Mouse (Mus musculus) intestine, embryonic 14.5 days (tissue): Measurements from ENCODE around the gene Cab39l. TPM values are rescaled to one million over a fixed set of nuclear protein-coding genes. Genes with fewer than 3 reads are reported as not detected.
A peak's percentile ranks its signal among the peaks of the same experiment; 100 is the strongest.

Source experiments
- ATAC-seq: fragments of 200-750 bp; cut with Nextera tagmentation; replicated peaks from 2 replicates; pipeline ENCODE4 v1.8.0; 2017; ENCODE audit warnings: low read depth, moderate number of reproducible peaks, moderate TSS enrichment, moderate library complexity; ENCODE audit not compliant: low FRiP score, low TSS enrichment
- DNase-seq: peaks from one replicate; pipeline ENCODE4 v3.0.0-alpha.2; 2018; ENCODE audit warnings: low spot score
- H3K27ac ChIP-seq: fragments of 300-500 bp; sonication (generic); 2 replicates; pipeline ENCODE4 v1.5.1; 2014; ENCODE audit warnings: low read depth, mild to moderate bottlenecking, control low read depth
- H3K27me3 ChIP-seq: fragments of 300-500 bp; sonication (generic); replicated peaks from 2 replicates; pipeline ENCODE4 v1.6.1; 2014; ENCODE audit warnings: low read length, control low read depth; ENCODE audit not compliant: control insufficient read depth, insufficient read depth
- H3K36me3 ChIP-seq: fragments of 300-500 bp; sonication (generic); 2 replicates; pipeline ENCODE4 v1.6.1; 2014; ENCODE audit warnings: low read length, control low read depth; ENCODE audit not compliant: control insufficient read depth, insufficient read depth
- H3K4me1 ChIP-seq: fragments of 300-500 bp; sonication (generic); replicated peaks from 2 replicates; pipeline ENCODE4 v1.6.1; 2014; ENCODE audit warnings: low read length, control low read depth, mixed read lengths; ENCODE audit not compliant: control insufficient read depth, insufficient read depth
- H3K4me2 ChIP-seq: fragments of 300-500 bp; sonication (generic); 2 replicates; pipeline ENCODE4 v1.6.1; 2014; ENCODE audit warnings: low read length
- H3K4me3 ChIP-seq: fragments of 300-500 bp; sonication (generic); 2 replicates; pipeline ENCODE4 v1.5.1; 2014; ENCODE audit warnings: low read depth, low read length, control low read depth, mixed read lengths
- H3K9ac ChIP-seq: fragments of 300-500 bp; sonication (generic); 2 replicates; pipeline ENCODE4 v1.6.1; 2014; ENCODE audit warnings: mild to moderate bottlenecking, low read length
- H3K9me3 ChIP-seq: fragments of 300-500 bp; sonication (generic); 2 replicates; pipeline ENCODE4 v1.6.1; 2016; ENCODE audit warnings: low read length, control low read depth; ENCODE audit not compliant: control insufficient read depth
- WGBS: fragments of 180-500 bp; shearing (Covaris S2); extraction: QIAGEN DNeasy Blood & Tissue Kit; methylation state at CpG from one replicate; pipeline ENCODE4 v1.1.7; 2014; 5-methylcytosine and 5-hydroxymethylcytosine counted together
- polyA plus RNA-seq: library from polyadenylated mRNA; unstranded; fragments of >200 nt; fragmentation: Nextera tagmentation; extraction: Ambion mirVana; gene quantifications from 2 replicates; pipeline ENCODE4 v1.2.1, GENCODE M21; 2014

The Cab39l gene
- polyA plus RNA-seq, 1 experiment from 2014 or later, result 36.2 TPM

DNA sequence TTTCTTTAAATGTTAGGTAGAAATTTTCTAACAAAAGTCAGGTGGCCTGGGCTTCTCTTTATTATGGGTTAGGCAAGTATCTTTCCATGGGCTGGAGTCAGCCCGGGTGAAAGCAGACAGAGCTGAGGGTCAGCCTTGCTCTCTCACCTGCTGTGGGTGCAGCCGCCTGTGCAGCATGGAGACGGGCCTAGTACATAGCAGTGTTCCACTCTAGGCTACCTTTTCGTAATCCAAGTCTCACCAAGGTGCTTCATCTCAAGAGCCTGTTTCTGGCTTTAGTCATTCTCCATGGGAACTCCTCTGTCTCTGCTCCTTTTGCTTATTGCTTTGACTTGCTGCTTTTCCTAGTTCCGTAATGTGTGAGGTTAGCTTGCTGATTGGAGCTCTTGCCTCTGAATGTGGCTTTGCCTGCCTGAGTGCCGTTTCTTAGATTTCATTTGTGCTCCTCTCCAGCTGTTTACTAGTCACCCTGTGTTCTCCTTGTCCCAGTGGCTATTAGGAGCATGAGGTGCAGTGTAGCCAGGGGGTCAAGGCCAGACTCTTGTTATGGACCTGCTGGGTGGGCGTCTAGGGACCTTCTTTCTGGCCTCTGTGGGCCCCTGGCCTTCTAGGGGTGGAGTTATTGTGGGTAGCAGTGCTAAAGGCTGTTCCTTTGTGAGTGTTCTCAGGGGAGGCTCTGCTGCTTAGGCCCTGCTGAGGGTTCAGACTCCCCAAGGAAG lies 105.5 kb downstream of the Cab39l start:
- Histone ChIP-seq H3K4me3 (no peak overlapping the region), H3K27me3 (no peaks in the 10 kb centered on the region), H3K9ac (no peak overlapping the region), H3K4me1 (no peaks in the 10 kb centered on the region; the same call in 1 of the 2 replicates), H3K4me2 (no peak overlapping the region), H3K27ac (no peak overlapping the region), H3K9me3 (no peaks in the 10 kb centered on the region), H3K36me3 (no peaks in the 10 kb centered on the region)
- 84% methylated on average over 7 of the region's 7 CpGs for WGBS
- peak; percentile 43 for DNase-seq
- no peak for ATAC-seq

DNA sequence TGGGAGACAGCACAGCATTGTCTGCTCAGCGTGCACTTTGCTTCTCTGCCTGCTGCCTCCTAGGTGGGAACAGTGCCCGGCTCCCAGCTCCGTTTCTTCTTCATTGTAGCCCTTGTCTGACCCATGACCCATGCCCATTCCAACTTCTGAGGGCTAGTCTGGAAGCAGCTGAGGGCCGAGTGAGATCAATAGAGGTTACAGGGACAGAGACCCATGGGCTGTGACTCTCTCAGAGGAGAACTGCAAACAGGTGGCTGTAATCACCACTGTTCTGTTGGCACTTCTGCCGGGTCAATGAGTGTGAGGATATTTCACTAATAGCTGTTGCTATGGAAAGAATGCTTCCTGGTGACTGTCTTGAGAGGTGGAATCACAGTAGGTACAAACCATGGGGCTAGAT lies 106.8 kb downstream of the Cab39l start:
- Histone ChIP-seq H3K4me3 (no peak overlapping the region), H3K27ac (no peak overlapping the region), H3K27me3 (no peaks in the 10 kb centered on the region), H3K4me1 (peaks cover 4% of the 10 kb centered on the region; the same call in 1 of the 2 replicates), H3K36me3 (no peaks in the 10 kb centered on the region), H3K4me2 (no peak overlapping the region), H3K9ac (no peak overlapping the region), H3K9me3 (no peaks in the 10 kb centered on the region)
- no peak for ATAC-seq
- 47% methylated on average over 5 of the region's 5 CpGs for WGBS
- DNase-seq, result no peak

DNA sequence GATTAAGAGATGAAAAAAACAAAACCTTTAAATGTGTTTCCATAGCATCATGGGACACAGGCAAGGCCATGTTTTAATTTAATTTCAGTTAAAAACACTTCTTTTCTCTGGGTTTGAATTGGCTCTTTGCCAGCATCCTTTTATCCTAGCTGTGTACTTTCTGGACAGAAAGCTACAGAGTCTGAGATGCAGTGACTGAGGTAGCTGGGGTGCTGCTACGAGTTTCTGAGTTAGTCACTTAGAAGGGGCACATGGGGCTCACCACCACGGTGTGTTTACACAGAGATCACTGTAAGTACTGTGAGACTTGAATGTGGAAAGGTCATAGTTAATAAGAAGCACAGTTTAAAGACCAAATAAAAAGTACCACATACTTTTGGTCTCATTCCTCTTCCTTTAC lies 107.8 kb downstream of the Cab39l start:
- Histone ChIP-seq H3K27ac (no peak overlapping the region), H3K4me3 (no peak overlapping the region), H3K9me3 (no peaks in the 10 kb centered on the region), H3K27me3 (no peaks in the 10 kb centered on the region), H3K4me2 (no peak overlapping the region), H3K9ac (no peak overlapping the region), H3K36me3 (no peaks in the 10 kb centered on the region), H3K4me1 (peaks cover 4% of the 10 kb centered on the region; the same call in 1 of the 2 replicates)
- 40% methylated on average over 2 of the region's 2 CpGs for WGBS
- DNase-seq, result no peak
- no peak for ATAC-seq

DNA sequence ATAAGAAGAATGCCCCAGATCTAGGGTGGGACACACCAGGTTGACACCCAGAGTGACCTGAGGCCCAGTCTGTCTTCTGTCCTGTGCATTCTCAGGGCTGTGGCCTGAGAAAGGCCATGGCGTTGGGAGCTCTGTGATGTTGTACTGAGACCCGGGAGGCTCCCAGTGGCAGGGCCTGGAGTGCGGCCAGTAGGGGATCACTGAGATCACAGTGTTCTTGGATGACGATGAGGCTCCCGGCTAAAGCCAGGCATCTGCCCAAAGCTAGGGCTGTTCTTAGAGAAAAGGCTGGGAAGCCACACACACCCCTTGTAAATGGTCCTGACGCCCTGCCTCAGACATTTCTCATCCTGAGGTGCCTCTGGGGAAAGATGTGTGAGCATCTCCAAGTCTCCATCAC lies 108.3 kb downstream of the Cab39l start:
- no peak overlapping the region for H3K27ac ChIP-seq
- 77% methylated on average over 6 of the region's 6 CpGs for WGBS

DNA sequence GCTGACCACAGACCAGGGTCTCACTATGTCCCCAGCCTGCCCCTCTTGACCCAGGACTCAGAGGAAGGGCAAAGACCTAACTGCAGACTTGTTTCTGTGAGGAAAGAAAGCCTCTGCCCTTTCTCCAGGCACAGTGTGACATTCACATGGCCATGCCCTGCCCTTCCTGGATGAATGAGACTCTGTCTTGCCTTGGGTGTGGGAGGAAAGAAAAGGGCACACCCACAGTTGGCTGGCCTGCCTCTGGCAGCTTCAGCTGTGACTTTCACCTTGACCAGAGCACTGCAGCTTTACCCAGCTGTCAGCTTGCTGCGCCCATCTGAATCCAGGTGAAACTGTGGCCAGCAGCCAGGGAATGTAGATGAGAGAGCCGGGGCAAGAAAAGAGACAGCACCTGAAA lies 110.1 kb downstream of the Cab39l start:
- H3K4me1 ChIP-seq, result peaks cover 4% of the 10 kb centered on the region; the same call in 1 of the 2 replicates
- no peak overlapping the region for H3K4me2 ChIP-seq
- H3K4me3 ChIP-seq, result no peak overlapping the region
- H3K9me3 ChIP-seq, result no peaks in the 10 kb centered on the region
- WGBS, result 83% methylated on average over 2 of the region's 2 CpGs
- no peak overlapping the region for H3K9ac ChIP-seq
- no peaks in the 10 kb centered on the region for H3K27me3 ChIP-seq
- ATAC-seq (0 out of 2 replicates have a peak, but pooled peaks have one; percentile 6), DNase-seq (no peak)
- H3K36me3 ChIP-seq, result no peaks in the 10 kb centered on the region
- no peak overlapping the region for H3K27ac ChIP-seq

More for the DNA sequence above, 108.3 kb downstream of the Cab39l start:
- no peak overlapping the region for H3K9ac ChIP-seq
- no peaks in the 10 kb centered on the region for H3K36me3 ChIP-seq
- ATAC-seq, result no peak
- no peak overlapping the region for H3K4me3 ChIP-seq
- H3K27me3 ChIP-seq, result no peaks in the 10 kb centered on the region
- no peak overlapping the region for H3K4me2 ChIP-seq
- H3K9me3 ChIP-seq, result no peaks in the 10 kb centered on the region
- DNase-seq, result no peak
- H3K4me1 ChIP-seq, result peaks cover 4% of the 10 kb centered on the region; the same call in 1 of the 2 replicates

DNA sequence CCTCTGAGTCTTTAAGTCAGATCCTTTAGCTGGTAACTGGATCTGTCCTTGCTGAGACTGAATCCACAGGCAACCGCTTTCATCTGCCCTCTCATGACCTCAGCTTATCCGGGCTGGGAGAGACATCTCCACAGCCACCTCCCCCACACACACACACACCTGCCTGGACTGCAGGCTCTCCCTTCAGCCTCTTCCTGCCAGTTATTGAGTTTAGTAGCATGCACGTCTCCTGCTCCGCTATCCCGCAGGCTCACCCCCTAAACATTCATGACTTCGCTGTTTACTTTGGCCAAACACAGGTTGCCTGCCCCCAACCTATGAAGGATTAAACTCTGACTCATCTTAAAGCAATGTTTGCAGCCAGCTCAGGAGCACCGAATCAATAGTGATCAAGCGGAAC lies 111.2 kb downstream of the Cab39l start:
- H3K27ac ChIP-seq, result no peak overlapping the region
- H3K27me3 ChIP-seq, result no peaks in the 10 kb centered on the region
- H3K36me3 ChIP-seq, result no peaks in the 10 kb centered on the region
- no peak overlapping the region for H3K4me2 ChIP-seq
- ATAC-seq, result no peak
- WGBS, result 29% methylated on average over 8 of the region's 8 CpGs
- no peak for DNase-seq
- no peak overlapping the region for H3K4me3 ChIP-seq
- H3K9ac ChIP-seq, result no peak overlapping the region
- no peaks in the 10 kb centered on the region for H3K9me3 ChIP-seq
- peaks cover 4% of the 10 kb centered on the region; the same call in 1 of the 2 replicates for H3K4me1 ChIP-seq

DNA sequence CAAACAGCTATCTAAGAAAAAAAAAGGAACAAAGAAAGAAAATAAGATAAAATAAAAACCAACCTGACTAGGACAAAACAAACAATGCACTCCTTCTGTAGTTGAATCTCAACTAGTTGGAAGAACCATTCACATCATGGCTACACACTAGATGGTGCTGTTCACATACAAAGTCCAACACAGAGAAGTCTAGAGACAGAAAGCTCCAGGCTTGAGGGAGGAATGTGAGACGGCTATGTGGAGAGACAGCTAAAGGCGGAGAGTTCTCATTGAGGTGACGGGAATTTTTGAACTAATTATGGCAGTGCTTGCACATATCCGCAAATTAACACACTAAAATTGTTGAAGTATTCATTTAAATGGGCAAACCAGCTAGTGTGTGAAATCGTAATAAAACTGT lies 113.3 kb downstream of the Cab39l start:
- no peak overlapping the region for H3K9ac ChIP-seq
- ATAC-seq (no peak), DNase-seq (no peak)
- H3K4me3 ChIP-seq, result no peak overlapping the region
- peaks cover 4% of the 10 kb centered on the region; the same call in 1 of the 2 replicates for H3K4me1 ChIP-seq
- WGBS, result 77% methylated on average over 5 of the region's 5 CpGs
- no peak overlapping the region for H3K4me2 ChIP-seq
- no peaks in the 10 kb centered on the region for H3K9me3 ChIP-seq
- H3K36me3 ChIP-seq, result no peaks in the 10 kb centered on the region
- H3K27ac ChIP-seq, result no peak overlapping the region
- H3K27me3 ChIP-seq, result no peaks in the 10 kb centered on the region

DNA sequence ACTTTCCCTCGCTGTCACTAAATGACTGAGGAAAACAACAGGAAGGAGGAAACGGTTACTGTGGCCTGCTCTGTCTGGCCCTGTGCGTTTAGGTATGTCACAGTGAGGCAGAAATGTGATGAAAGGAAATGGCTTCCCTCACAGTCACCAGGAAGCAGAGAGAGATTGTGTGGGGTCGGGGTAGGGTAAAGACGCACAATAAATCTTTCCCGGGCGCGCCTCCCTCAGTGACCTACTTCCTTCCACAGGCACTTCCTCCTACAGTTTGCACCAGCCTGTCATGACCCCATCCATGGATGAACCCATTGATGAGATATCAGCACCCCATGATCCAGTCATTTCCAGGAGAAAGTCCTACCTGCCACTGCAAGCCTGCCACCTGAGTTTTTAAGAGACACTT lies 114.2 kb downstream of the Cab39l start:
- Histone ChIP-seq H3K9ac (no peak overlapping the region), H3K4me2 (no peak overlapping the region), H3K36me3 (no peaks in the 10 kb centered on the region), H3K9me3 (no peaks in the 10 kb centered on the region), H3K4me3 (no peak overlapping the region), H3K27ac (no peak overlapping the region), H3K4me1 (peaks cover 4% of the 10 kb centered on the region; the same call in 1 of the 2 replicates), H3K27me3 (no peaks in the 10 kb centered on the region)
- DNase-seq, result no peak
- 68% methylated on average over 8 of the region's 8 CpGs for WGBS
- no peak for ATAC-seq
